Mouse (Mus musculus) small intestine, adult 2 months (tissue): ENCODE data around the gene Kras. TPM values are rescaled to one million over a fixed set of nuclear protein-coding genes. Genes with fewer than 3 reads are reported as not detected.

Experiments used
- H3K27ac ChIP-seq: fragments of 200-500 bp; 2 replicates; pipeline ENCODE4 v1.5.1; 2012; ENCODE audit warnings: low read depth, low read length, control low read depth, inconsistent platforms; ENCODE audit not compliant: insufficient read depth
- H3K27me3 ChIP-seq: fragments of 200-500 bp; 2 replicates; pipeline ENCODE4 v1.6.1; 2012; ENCODE audit warnings: mild to moderate bottlenecking, moderate library complexity, low read length, inconsistent platforms; ENCODE audit not compliant: control insufficient read depth, insufficient read depth
- H3K36me3 ChIP-seq: fragments of 200-500 bp; 2 replicates; pipeline ENCODE4 v1.6.1; 2012; ENCODE audit warnings: mild to moderate bottlenecking, low read length, control low read depth, inconsistent platforms; ENCODE audit not compliant: control insufficient read depth, insufficient read depth
- H3K4me1 ChIP-seq: fragments of 200-500 bp; 2 replicates; pipeline ENCODE4 v1.6.1; 2012; ENCODE audit warnings: low read length, inconsistent platforms, mixed read lengths; ENCODE audit not compliant: control insufficient read depth, insufficient read depth, insufficient read length
- H3K4me3 ChIP-seq: fragments of 200-500 bp; 2 replicates; pipeline ENCODE4 v1.5.1; 2012; ENCODE audit warnings: low read depth, mild to moderate bottlenecking, control low read depth, inconsistent platforms, low read length, moderate library complexity
- CTCF ChIP-seq: fragments of 200-500 bp; IDR thresholded peaks from 2 replicates; pipeline ENCODE4 v1.5.1; 2012; ENCODE audit warnings: low read depth, mild to moderate bottlenecking, control low read depth, inconsistent platforms, low read length, moderate library complexity, mixed read lengths; ENCODE audit not compliant: insufficient replicate concordance, insufficient read length; ENCODE audit errors: extremely low read depth
- POLR2A ChIP-seq: fragments of 200-500 bp; IDR thresholded peaks from 2 replicates; pipeline ENCODE4 v1.6.1; 2012; ENCODE audit warnings: low read depth, mild to moderate bottlenecking, control low read depth, inconsistent platforms, low read length, moderate library complexity
- WGBS: fragments of 180-500 bp; shearing (Covaris S2); methylation state at CpG from one replicate; pipeline ENCODE4 v1.1.7; 2018; 5-methylcytosine and 5-hydroxymethylcytosine counted together
- polyA plus RNA-seq: library from polyadenylated mRNA; depleted of rRNA; stranded (reverse); fragments of >200 nt; gene quantifications from 2 replicates; pipeline ENCODE4 v1.2.3, GENCODE M21; 2012

The Kras gene
- polyA plus RNA-seq, 1 experiment = 26.3 TPM

DNA sequence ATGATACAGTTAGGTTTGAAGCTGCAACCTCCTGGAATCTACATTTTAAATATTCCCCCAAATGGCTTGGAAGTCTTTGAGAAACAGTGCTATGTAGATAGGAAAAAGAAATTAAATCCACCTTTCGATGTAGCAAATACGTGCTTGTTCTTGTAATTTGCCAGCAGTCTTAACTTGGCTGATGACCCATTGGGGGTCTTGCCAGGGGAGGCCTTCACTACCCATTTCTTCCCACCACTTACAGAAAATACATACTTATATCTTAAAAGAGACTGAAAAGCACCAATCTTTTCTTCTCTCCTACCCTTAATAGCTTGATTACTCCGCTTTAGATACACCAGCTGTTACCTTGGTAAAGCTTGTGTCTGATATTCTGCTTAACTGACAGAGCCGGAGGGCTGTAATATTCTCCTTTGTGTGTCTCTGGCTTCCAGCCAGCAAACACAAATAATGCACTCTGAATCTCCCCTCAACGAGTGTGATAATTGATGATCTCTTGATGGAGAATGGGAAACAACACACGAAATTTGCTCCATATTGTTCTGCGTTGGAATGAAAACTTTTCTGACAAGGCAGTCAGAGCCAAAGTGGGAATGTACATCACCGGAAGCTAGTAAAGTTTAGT is 39.9 kb downstream of the Kras start:
- H3K36me3 ChIP-seq = 0 out of 2 replicates have a peak, but pooled peaks cover 3% of the 10 kb centered on the region
- 25% methylated on average over 8 of the region's 8 CpGs for WGBS
- peak overlapping the region; percentile 63 for H3K4me3 ChIP-seq
- peaks cover 3% of the 10 kb centered on the region; the same call in 1 of the 2 replicates for H3K4me1 ChIP-seq
- TF ChIP-seq POLR2A = no peak
- TF ChIP-seq CTCF = no peak
- no peak overlapping the region; the same call in 1 of the 2 replicates for H3K27ac ChIP-seq
- no peaks in the 10 kb centered on the region for H3K27me3 ChIP-seq

DNA sequence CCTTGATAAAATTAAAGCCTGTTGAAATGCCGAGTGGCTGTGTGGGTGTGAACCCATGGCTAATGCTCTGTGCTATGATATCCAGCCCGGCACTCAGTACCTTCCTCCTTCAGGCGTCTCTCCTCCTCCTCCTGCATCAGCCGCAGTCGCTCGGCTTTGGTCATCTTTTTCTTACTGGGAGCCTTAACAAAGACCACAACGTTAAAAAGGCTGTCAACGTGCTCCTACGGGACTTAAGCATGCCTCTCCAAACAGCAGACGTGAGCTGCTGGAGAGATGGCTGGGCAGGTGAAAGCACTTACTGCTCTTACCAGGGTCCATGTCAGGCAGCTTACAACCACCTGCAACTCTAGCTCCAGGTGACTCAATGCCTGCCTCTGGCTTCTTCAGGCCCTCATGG is 44.9 kb downstream of the Kras start:
- 81% methylated on average over 10 of the region's 10 CpGs for WGBS
- Histone ChIP-seq H3K27ac (no peak overlapping the region), H3K4me3 (no peak overlapping the region), H3K27me3 (no peaks in the 10 kb centered on the region), H3K36me3 (no peaks in the 10 kb centered on the region), H3K4me1 (no peaks in the 10 kb centered on the region)
- TF ChIP-seq POLR2A = no peak

DNA sequence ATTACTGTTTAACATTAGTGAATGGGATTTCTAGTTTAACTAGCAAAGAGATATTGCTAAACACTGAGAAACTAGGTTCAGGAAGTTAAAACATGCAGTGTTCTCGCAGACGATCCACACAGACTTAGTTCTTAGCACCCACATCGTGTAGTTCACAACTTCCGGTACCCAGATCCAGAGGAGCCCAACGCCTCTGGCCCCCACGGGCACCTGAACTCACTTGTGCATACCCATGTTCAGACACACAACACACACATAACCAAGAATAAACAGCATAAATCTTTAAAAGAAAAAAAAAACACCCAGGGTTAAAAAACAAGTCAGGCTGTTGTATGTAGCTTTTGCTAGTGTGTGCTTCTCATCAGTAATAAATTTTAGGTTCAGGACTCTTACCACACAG is 45.6 kb downstream of the Kras start:
- H3K27me3 ChIP-seq = no peaks in the 10 kb centered on the region
- no peak overlapping the region for H3K4me3 ChIP-seq
- no peaks in the 10 kb centered on the region for H3K4me1 ChIP-seq
- H3K36me3 ChIP-seq = no peaks in the 10 kb centered on the region
- H3K27ac ChIP-seq = no peak overlapping the region
- TF ChIP-seq CTCF = no peak
- TF ChIP-seq POLR2A = no peak
- WGBS = 81% methylated on average over 6 of the region's 6 CpGs

DNA sequence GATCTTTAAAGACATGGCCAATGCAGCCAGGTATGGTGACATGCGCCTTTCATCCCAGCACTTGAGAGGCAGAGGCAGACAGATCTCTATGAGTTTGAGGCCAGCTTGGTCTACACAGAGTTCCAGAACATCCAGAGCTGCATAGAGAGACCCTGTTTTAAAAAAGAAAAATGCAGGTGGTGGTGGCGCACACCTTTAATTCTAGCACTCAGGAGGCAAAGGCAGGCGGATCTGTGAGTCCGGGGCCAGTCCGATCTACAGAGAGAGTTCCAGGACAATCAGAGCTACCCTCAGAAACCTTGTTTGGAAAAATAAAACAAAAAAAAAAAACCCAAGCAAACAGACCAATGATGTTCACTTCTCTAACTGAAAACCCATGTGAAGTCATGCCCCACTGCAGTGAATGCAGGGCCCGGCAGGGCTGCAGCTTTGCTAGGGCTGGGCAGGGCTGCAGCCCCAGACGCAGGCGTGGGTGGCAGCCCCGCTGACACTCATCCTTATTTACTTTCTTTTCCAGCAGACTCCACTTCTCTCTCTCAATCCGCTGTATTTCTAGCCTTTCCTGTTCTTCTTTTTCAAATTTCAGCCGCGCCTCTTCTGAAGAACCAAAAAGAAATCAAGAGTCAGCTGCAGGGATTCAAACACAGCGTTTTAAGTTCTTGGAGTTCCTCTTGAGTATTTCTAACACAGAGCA is 47.5 kb downstream of the Kras start:
- H3K4me1 ChIP-seq = no peaks in the 10 kb centered on the region
- H3K27me3 ChIP-seq = no peaks in the 10 kb centered on the region
- WGBS = 71% methylated on average over 13 of the region's 13 CpGs
- H3K4me3 ChIP-seq = no peak overlapping the region
- no peaks in the 10 kb centered on the region for H3K36me3 ChIP-seq
- no peak overlapping the region for H3K27ac ChIP-seq
- no peak for TF ChIP-seq CTCF
- TF ChIP-seq POLR2A = no peak

DNA sequence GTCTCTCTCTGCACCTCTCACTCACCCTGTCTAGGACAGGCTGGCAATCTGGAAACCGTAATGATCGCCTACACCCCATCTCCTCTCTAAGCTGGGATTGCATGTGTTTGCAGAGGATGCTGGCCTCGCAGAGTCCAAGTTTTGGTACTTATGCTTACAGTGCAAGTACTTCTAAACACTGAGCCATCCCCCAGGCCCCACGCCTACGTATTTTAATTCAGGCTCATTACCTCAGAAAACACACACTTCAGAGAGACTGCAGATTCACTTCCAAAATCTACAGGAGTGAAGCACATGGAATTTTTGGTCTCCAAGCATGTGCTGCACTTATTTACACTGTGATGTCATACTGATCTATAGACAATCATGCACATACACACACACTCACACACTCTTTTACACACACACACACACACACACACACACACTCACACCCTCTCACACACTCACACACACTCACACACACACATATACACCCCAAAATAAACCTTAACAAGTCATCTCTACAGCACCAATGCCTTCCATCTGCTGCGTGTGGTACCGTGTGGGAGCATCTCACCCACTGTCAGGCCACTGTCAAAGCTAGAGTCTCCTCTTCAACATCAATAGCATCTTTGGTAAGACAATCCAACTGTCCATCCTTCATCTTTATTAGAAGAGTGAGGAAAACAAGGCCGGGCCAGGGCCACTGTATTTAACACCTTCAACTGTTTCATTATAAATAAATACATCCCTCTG is 51.9 kb downstream of the Kras start:
- TF ChIP-seq POLR2A = no peak
- no peak for TF ChIP-seq CTCF
- H3K36me3 ChIP-seq = no peaks in the 10 kb centered on the region
- no peaks in the 10 kb centered on the region for H3K27me3 ChIP-seq
- peaks cover 2% of the 10 kb centered on the region; the same call in 1 of the 2 replicates for H3K4me1 ChIP-seq
- H3K27ac ChIP-seq = no peak overlapping the region
- no peak overlapping the region for H3K4me3 ChIP-seq
- 93% methylated on average over 8 of the region's 8 CpGs for WGBS

DNA sequence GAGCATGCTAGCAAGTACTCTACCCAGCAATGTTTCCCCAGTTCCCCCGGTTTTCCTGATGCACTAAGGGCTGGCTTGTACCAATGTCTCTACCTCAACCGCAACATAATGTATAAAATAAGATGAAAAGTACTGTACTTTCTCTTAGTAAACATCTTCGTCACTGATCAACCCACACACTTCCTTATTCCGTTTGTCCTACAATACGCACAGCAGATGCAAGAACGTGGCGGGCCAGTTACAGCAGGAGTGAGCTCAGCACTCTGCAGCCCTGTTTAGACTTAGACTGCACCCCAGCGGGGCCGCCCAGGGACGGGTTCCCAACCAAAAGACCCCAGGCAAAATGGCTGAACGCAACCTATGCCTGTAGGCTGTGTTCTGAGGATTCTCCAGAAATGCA is 56.6 kb downstream of the Kras start:
- Histone ChIP-seq H3K36me3 (no peaks in the 10 kb centered on the region), H3K27me3 (no peaks in the 10 kb centered on the region), H3K27ac (peak overlapping the region; percentile 34; the same call in 1 of the 2 replicates), H3K4me1 (peaks cover 3% of the 10 kb centered on the region; the same call in 1 of the 2 replicates), H3K4me3 (no peak overlapping the region)
- TF ChIP-seq CTCF (no peak), POLR2A (no peak)
- WGBS = 19% methylated on average over 11 of the region's 11 CpGs

DNA sequence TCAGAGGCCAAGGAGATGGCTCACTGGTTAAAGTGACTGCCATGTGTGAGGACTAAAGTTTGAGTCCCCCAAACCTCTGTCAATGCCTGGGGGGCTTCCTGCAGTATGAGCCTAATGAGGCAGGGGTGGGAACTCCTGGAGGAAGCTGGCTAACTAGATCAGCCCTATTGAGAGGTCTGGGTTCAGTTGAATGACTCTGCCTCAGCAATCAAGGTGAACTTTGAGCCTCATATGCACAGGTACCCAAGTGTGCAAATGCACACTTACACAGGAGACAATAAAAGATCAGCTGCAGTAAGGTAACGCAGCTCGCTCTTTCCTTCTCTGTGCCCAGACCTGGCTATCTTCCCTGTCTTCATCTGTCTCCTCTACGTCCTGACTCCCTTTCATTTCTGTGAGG is 57.0 kb downstream of the Kras start:
- Histone ChIP-seq H3K27ac (peak overlapping the region; percentile 34; the same call in 1 of the 2 replicates), H3K4me1 (peaks cover 3% of the 10 kb centered on the region; the same call in 1 of the 2 replicates), H3K27me3 (no peaks in the 10 kb centered on the region), H3K4me3 (no peak overlapping the region), H3K36me3 (no peaks in the 10 kb centered on the region)
- WGBS = 32% methylated on average over 3 of the region's 3 CpGs
- no peak for TF ChIP-seq POLR2A
- no peak for TF ChIP-seq CTCF
